Mouse (Mus musculus) myocyte (in vitro differentiated cells): ENCODE results near the gene Crisp2.

ENCODE experiments used
- CEBPB ChIP-seq: IDR thresholded peaks from 2 replicates; pipeline ENCODE4 v1.6.1; 2011; ENCODE audit warnings: mild to moderate bottlenecking, moderate library complexity; ENCODE audit not compliant: poor library complexity, insufficient read depth, severe bottlenecking
- MYOD1 ChIP-seq, 3 experiments: IDR thresholded peaks; one replicate each; pipeline ENCODE4 v1.6.1; 2011; ENCODE audit warnings: control low read depth in 2 of 3, low read depth in 2 of 3, mild to moderate bottlenecking in 2 of 3, moderate library complexity in 1 of 3; ENCODE audit not compliant: insufficient read length in 2 of 3, control insufficient read depth in 1 of 3
- MYOG ChIP-seq, 3 experiments: IDR thresholded peaks; one replicate each; pipeline ENCODE4 v1.6.1; 2011; ENCODE audit warnings: control low read depth in 2 of 3, low read depth in 2 of 3, mild to moderate bottlenecking in 2 of 3; ENCODE audit not compliant: insufficient read length in 2 of 3, control insufficient read depth in 1 of 3, insufficient read depth in 1 of 3
- POLR2A ChIP-seq: IDR thresholded peaks from one replicate; pipeline ENCODE4 v1.6.1; 2011; ENCODE audit warnings: low read depth, mild to moderate bottlenecking, control low read depth, moderate library complexity; ENCODE audit not compliant: insufficient read length
- USF1 ChIP-seq: IDR thresholded peaks from one replicate; pipeline ENCODE4 v1.6.1; 2011; ENCODE audit warnings: low read depth, mild to moderate bottlenecking, control low read depth, moderate library complexity

- TF ChIP-seq MYOD1 (IDR thresholded peaks at IDR 0.05; ENCODE audit: control insufficient read depth in 1 of 3, insufficient read length in 2 of 3, low read depth in 2 of 3): no peak
- no peak for TF ChIP-seq POLR2A
- TF ChIP-seq MYOG (IDR thresholded peaks at IDR 0.05; ENCODE audit: control insufficient read depth in 1 of 3, insufficient read depth in 1 of 3, insufficient read length in 2 of 3, low read depth in 2 of 3): no peak
- TF ChIP-seq USF1: no peak
- no peak for TF ChIP-seq CEBPB
Measured at GRCm38 (mm10) chr17:40810934-40811333, 4.1 kb upstream of the Crisp2 start, which contains the start of gene Rhag.
